24 mouse cellular contexts compared by ENCODE assay signal in the genomic region with DNA sequence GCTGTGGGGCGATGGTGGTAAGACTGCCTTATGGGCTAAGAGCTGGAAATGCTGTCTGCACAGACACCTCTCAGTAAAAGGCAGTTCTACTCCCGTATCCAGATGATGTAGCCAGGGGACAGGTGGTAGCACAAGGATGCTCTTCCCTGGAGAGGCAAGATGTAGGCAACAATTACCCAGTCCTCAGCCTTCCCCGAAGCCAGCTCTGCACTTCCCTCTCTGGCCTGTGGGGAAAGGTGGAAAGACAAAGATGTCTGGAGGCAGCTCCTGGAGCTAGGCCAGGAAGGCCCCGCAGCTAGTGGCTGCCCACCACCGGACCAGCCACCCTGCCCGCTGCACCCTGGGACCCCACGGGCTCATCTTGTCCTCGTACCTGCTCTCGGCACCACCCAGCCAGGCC.
DNase-seq lines count a peak whose midpoint lies in the region; ATAC-seq and TF ChIP-seq lines count a peak whose summit lies in the region.
"Had no signal": no experiment of that assay in that cellular context is flagged by ENCODE, and none has a peak within 500 bp of the region (broad histone marks: within the 10 kb centered on the region; RNA-seq: fewer than 3 reads in every experiment).

No protein-coding gene starts in this region.

- no peaks in the 10 kb centered on the region for H3K9me3 ChIP-seq in forebrain, embryonic 13.5 days (replicated peaks)
- no peaks in the 10 kb centered on the region for H3K9me3 ChIP-seq in forebrain, embryonic 14.5 days (replicated peaks; ENCODE audit: control insufficient read depth, low read length)
- H3K9me3 ChIP-seq in hindbrain, postnatal 0 days (ENCODE audit: low read length): no peaks in the 10 kb centered on the region
- no peaks in the 10 kb centered on the region for H3K9me3 ChIP-seq in hindbrain, embryonic 12.5 days (replicated peaks)
- H3K9me3 ChIP-seq in midbrain, postnatal 0 days (ENCODE audit: low read length): no peaks in the 10 kb centered on the region
- no peaks in the 10 kb centered on the region for H3K9me3 ChIP-seq in midbrain, embryonic 16.5 days (replicated peaks; ENCODE audit: control insufficient read depth, low read length, poor library complexity, severe bottlenecking)
- H3K9me3 ChIP-seq in kidney, embryonic 16.5 days (ENCODE audit: low read length): no peaks in the 10 kb centered on the region
- H3K9me3 ChIP-seq: embryonic facial prominence, embryonic 13.5 days; heart, embryonic 10.5 days; heart, embryonic 15.5 days; limb, embryonic 12.5 days; liver, embryonic 15.5 days; lung, embryonic 15.5 days; neural tube, embryonic 13.5 days had no signal

- H3K36me3 ChIP-seq in forebrain, embryonic 13.5 days (ENCODE audit: poor library complexity, severe bottlenecking): peaks cover 100% of the 10 kb centered on the region
- peaks cover 95% of the 10 kb centered on the region for H3K36me3 ChIP-seq in forebrain, embryonic 14.5 days (ENCODE audit: control insufficient read depth, insufficient read depth, low read length)
- H3K36me3 ChIP-seq in hindbrain, postnatal 0 days (ENCODE audit: insufficient read depth, low read length): peaks cover 83% of the 10 kb centered on the region
- H3K36me3 ChIP-seq in hindbrain, embryonic 12.5 days: peaks cover 86% of the 10 kb centered on the region
- H3K36me3 ChIP-seq in midbrain, postnatal 0 days (ENCODE audit: insufficient read depth, low read length): peaks cover 89% of the 10 kb centered on the region
- peaks cover 72% of the 10 kb centered on the region for H3K36me3 ChIP-seq in midbrain, embryonic 16.5 days (ENCODE audit: control insufficient read depth, insufficient read depth, low read length)
- no peaks in the 10 kb centered on the region for H3K36me3 ChIP-seq in kidney, embryonic 16.5 days (ENCODE audit: insufficient read depth, low read length)
- H3K36me3 ChIP-seq: limb, embryonic 12.5 days; liver, embryonic 15.5 days; lung, embryonic 15.5 days had no signal

- ATAC-seq in forebrain, embryonic 13.5 days: peak; percentile 20; the same call in 1 of the 2 replicates
- ATAC-seq in forebrain, embryonic 14.5 days: no peak
- ATAC-seq in hindbrain, postnatal 0 days: no peak
- no peak for ATAC-seq in hindbrain, embryonic 12.5 days (ENCODE audit: low FRiP score)
- peak; percentile 19; the same call in 1 of the 2 replicates for ATAC-seq in midbrain, postnatal 0 days (ENCODE audit: low FRiP score)
- ATAC-seq in midbrain, embryonic 16.5 days: no peak
- ATAC-seq in kidney, embryonic 16.5 days (ENCODE audit: low FRiP score, low TSS enrichment): no peak

- H3K27ac ChIP-seq in forebrain, embryonic 13.5 days: no peak overlapping the region
- H3K27ac ChIP-seq in forebrain, embryonic 14.5 days (ENCODE audit: low read depth, low read length): no peak overlapping the region; the same call in 1 of the 2 replicates
- H3K27ac ChIP-seq in hindbrain, postnatal 0 days: no peak overlapping the region
- no peak overlapping the region for H3K27ac ChIP-seq in hindbrain, embryonic 12.5 days
- H3K27ac ChIP-seq in midbrain, postnatal 0 days (ENCODE audit: low read depth, low read length): no peak overlapping the region
- no peak overlapping the region for H3K27ac ChIP-seq in midbrain, embryonic 16.5 days (ENCODE audit: low read length)
- no peak overlapping the region for H3K27ac ChIP-seq in kidney, embryonic 16.5 days (ENCODE audit: low read length)
- H3K27ac ChIP-seq: embryonic facial prominence, embryonic 13.5 days; heart, embryonic 10.5 days; heart, embryonic 15.5 days; limb, embryonic 12.5 days; liver, embryonic 15.5 days; lung, embryonic 15.5 days; neural tube, embryonic 13.5 days had no signal

- H3K9ac ChIP-seq in forebrain, embryonic 13.5 days: no peak overlapping the region
- no peak overlapping the region for H3K9ac ChIP-seq in forebrain, embryonic 14.5 days (ENCODE audit: low read length)
- H3K9ac ChIP-seq in hindbrain, postnatal 0 days (replicated peaks; ENCODE audit: low read length): no peak overlapping the region
- no peak overlapping the region for H3K9ac ChIP-seq in hindbrain, embryonic 12.5 days
- H3K9ac ChIP-seq in midbrain, postnatal 0 days (replicated peaks; ENCODE audit: low read length, poor library complexity, severe bottlenecking): no peak overlapping the region
- no peak overlapping the region for H3K9ac ChIP-seq in midbrain, embryonic 16.5 days (ENCODE audit: low read depth, low read length)
- no peak overlapping the region for H3K9ac ChIP-seq in kidney, embryonic 16.5 days (replicated peaks; ENCODE audit: low read length)
- H3K9ac ChIP-seq: embryonic facial prominence, embryonic 13.5 days; heart, embryonic 15.5 days; limb, embryonic 12.5 days; liver, embryonic 15.5 days; lung, embryonic 15.5 days; neural tube, embryonic 13.5 days had no signal

- H3K4me1 ChIP-seq in forebrain, embryonic 13.5 days: no peaks in the 10 kb centered on the region
- no peaks in the 10 kb centered on the region for H3K4me1 ChIP-seq in forebrain, embryonic 14.5 days (ENCODE audit: control insufficient read depth, insufficient read depth, low read length)
- H3K4me1 ChIP-seq in hindbrain, postnatal 0 days (ENCODE audit: insufficient read depth, low read length): no peaks in the 10 kb centered on the region
- H3K4me1 ChIP-seq in hindbrain, embryonic 12.5 days: no peaks in the 10 kb centered on the region
- no peaks in the 10 kb centered on the region for H3K4me1 ChIP-seq in midbrain, postnatal 0 days (ENCODE audit: insufficient read depth, low read length)
- H3K4me1 ChIP-seq in midbrain, embryonic 16.5 days (ENCODE audit: control insufficient read depth, insufficient read depth, low read length): no peaks in the 10 kb centered on the region
- H3K4me1 ChIP-seq in kidney, embryonic 16.5 days (ENCODE audit: insufficient read depth, low read length): no peaks in the 10 kb centered on the region
- H3K4me1 ChIP-seq: embryonic facial prominence, embryonic 13.5 days; heart, embryonic 15.5 days; limb, embryonic 12.5 days; liver, embryonic 15.5 days; lung, embryonic 15.5 days; neural tube, embryonic 13.5 days had no signal

- WGBS in forebrain, embryonic 13.5 days: 88% methylated on average over 9 of the region's 9 CpGs
- WGBS in forebrain, embryonic 14.5 days: 84% methylated on average over 9 of the region's 9 CpGs
- WGBS in hindbrain, postnatal 0 days: 75% methylated on average over 9 of the region's 9 CpGs
- 84% methylated on average over 9 of the region's 9 CpGs for WGBS in hindbrain, embryonic 12.5 days
- 87% methylated on average over 9 of the region's 9 CpGs for WGBS in midbrain, postnatal 0 days
- 84% methylated on average over 9 of the region's 9 CpGs for WGBS in midbrain, embryonic 16.5 days
- 87% methylated on average over 7 of the region's 9 CpGs for WGBS in kidney, embryonic 16.5 days

- peak; percentile 31; the same call in 1 of the 2 replicates for TF ChIP-seq CTCF in hindbrain, postnatal 0 days (IDR thresholded peaks at IDR 0.05; ENCODE audit: low read depth)
- peak; percentile 8; the same call in 1 of the 2 replicates for TF ChIP-seq CTCF in midbrain, postnatal 0 days (IDR thresholded peaks at IDR 0.05)

- no peak overlapping the region for H3K4me3 ChIP-seq in forebrain, embryonic 13.5 days
- H3K4me3 ChIP-seq in forebrain, embryonic 14.5 days (ENCODE audit: low read depth, low read length): no peak overlapping the region
- no peak overlapping the region for H3K4me3 ChIP-seq in hindbrain, postnatal 0 days (ENCODE audit: low read length)
- no peak overlapping the region for H3K4me3 ChIP-seq in hindbrain, embryonic 12.5 days
- H3K4me3 ChIP-seq in midbrain, postnatal 0 days (ENCODE audit: low read depth, low read length): no peak overlapping the region
- H3K4me3 ChIP-seq in midbrain, embryonic 16.5 days (ENCODE audit: low read depth, low read length): no peak overlapping the region
- H3K4me3 ChIP-seq in kidney, embryonic 16.5 days (ENCODE audit: low read length): no peak overlapping the region
- H3K4me3 ChIP-seq: embryonic facial prominence, embryonic 13.5 days; heart, embryonic 10.5 days; heart, embryonic 15.5 days; limb, embryonic 12.5 days; liver, embryonic 15.5 days; lung, embryonic 15.5 days; neural tube, embryonic 13.5 days had no signal

- no peaks in the 10 kb centered on the region for H3K27me3 ChIP-seq in forebrain, embryonic 13.5 days
- H3K27me3 ChIP-seq in forebrain, embryonic 14.5 days (replicated peaks; ENCODE audit: control insufficient read depth, insufficient read depth, low read length): no peaks in the 10 kb centered on the region
- no peaks in the 10 kb centered on the region for H3K27me3 ChIP-seq in hindbrain, postnatal 0 days (ENCODE audit: insufficient read depth, low read length)
- H3K27me3 ChIP-seq in hindbrain, embryonic 12.5 days: no peaks in the 10 kb centered on the region
- no peaks in the 10 kb centered on the region for H3K27me3 ChIP-seq in midbrain, postnatal 0 days (ENCODE audit: insufficient read depth, low read length)
- H3K27me3 ChIP-seq in midbrain, embryonic 16.5 days (ENCODE audit: control insufficient read depth, insufficient read depth, low read depth, low read length): no peaks in the 10 kb centered on the region
- no peaks in the 10 kb centered on the region for H3K27me3 ChIP-seq in kidney, embryonic 16.5 days (ENCODE audit: insufficient read depth, low read length)
- H3K27me3 ChIP-seq: CH12.LX; embryonic facial prominence, embryonic 13.5 days; heart, embryonic 15.5 days; limb, embryonic 12.5 days; liver, embryonic 15.5 days; lung, embryonic 15.5 days; neural tube, embryonic 13.5 days had no signal

- H3K4me2 ChIP-seq in forebrain, embryonic 13.5 days: no peak overlapping the region
- no peak overlapping the region for H3K4me2 ChIP-seq in forebrain, embryonic 14.5 days (ENCODE audit: low read length)
- no peak overlapping the region for H3K4me2 ChIP-seq in hindbrain, postnatal 0 days (ENCODE audit: low read depth, low read length)
- H3K4me2 ChIP-seq in hindbrain, embryonic 12.5 days (replicated peaks): no peak overlapping the region
- H3K4me2 ChIP-seq in midbrain, postnatal 0 days (ENCODE audit: low read depth, low read length, poor library complexity, severe bottlenecking): no peak overlapping the region
- H3K4me2 ChIP-seq in midbrain, embryonic 16.5 days (ENCODE audit: low read length): no peak overlapping the region
- H3K4me2 ChIP-seq in kidney, embryonic 16.5 days (replicated peaks; ENCODE audit: low read depth, low read length): no peak overlapping the region
- H3K4me2 ChIP-seq: embryonic facial prominence, embryonic 13.5 days; heart, embryonic 15.5 days; limb, embryonic 12.5 days; liver, embryonic 15.5 days; lung, embryonic 15.5 days; midbrain, embryonic 11.5 days; neural tube, embryonic 13.5 days had no signal

- no peak for DNase-seq in forebrain, embryonic 14.5 days (ENCODE audit: low spot score)
- peak; percentile 27 for DNase-seq in hindbrain, postnatal 0 days (ENCODE audit: low spot score)
- DNase-seq in midbrain, postnatal 0 days (ENCODE audit: low spot score): no peak
- no peak for DNase-seq in left cerebral cortex, adult 11 months (ENCODE audit: low spot score)
- DNase-seq: adrenal gland, postnatal 10 days; cerebellum, adult 11-12 months; gastrocnemius, postnatal 25 days; heart, adult 11 months; kidney, adult 11 months; kidney, postnatal 25 days; thymus, postnatal 4 days had no signal

Comparison
In these comparisons a context has a peak if more than half of its experiments do, and no peak if none do; other contexts are left out.
1. ATAC-seq: peak in forebrain, embryonic 13.5 days (single experiment) and midbrain, postnatal 0 days (single experiment); none in forebrain, embryonic 14.5 days (single experiment), hindbrain, postnatal 0 days (single experiment), hindbrain, embryonic 12.5 days (single experiment), midbrain, embryonic 16.5 days (single experiment) and kidney, embryonic 16.5 days (single experiment).